In genomic region chr17:33962876-33963275, GRCm38 (mm10) we compare ENCODE assay signal across 26 mouse cellular contexts.
"Had no signal": no experiment of that assay in that cellular context is flagged by ENCODE, and none has a peak within 500 bp of the region (broad histone marks: within the 10 kb centered on the region; RNA-seq: fewer than 3 reads in every experiment).

No protein-coding gene starts in this region.

- H3K27me3 ChIP-seq: heart, embryonic 13.5 days; heart, embryonic 15.5 days; hindbrain, embryonic 12.5 days; intestine, embryonic 15.5 days; limb, embryonic 12.5 days; liver, embryonic 13.5 days had no signal

- H3K9me3 ChIP-seq: heart, embryonic 13.5 days; heart, embryonic 15.5 days; hindbrain, embryonic 10.5 days; hindbrain, embryonic 12.5 days; intestine, embryonic 15.5 days; limb, embryonic 10.5 days; limb, embryonic 12.5 days; liver, embryonic 13.5 days had no signal

- H3K27ac ChIP-seq: gastrocnemius, adult 2 months; heart, adult 2 months; heart, embryonic 13.5 days; heart, embryonic 15.5 days; hindbrain, embryonic 10.5 days; hindbrain, embryonic 12.5 days; hindbrain, embryonic 14.5 days; intestine, embryonic 15.5 days; left cerebral cortex, adult 2 months; limb, embryonic 10.5 days; limb, embryonic 12.5 days; liver, embryonic 13.5 days had no signal

- DNase-seq: gastrocnemius, adult 2 months; gastrocnemius, postnatal 10 days; gastrocnemius, postnatal 25 days; heart, adult 2 months; heart, postnatal 14 days; heart, postnatal 4 days; kidney, adult 18-20 months; kidney, adult 8-10 months; kidney, postnatal 10 days; kidney, postnatal 4 days; liver; liver, embryonic 13.5 days had no signal

- ATAC-seq: hindbrain, embryonic 16.5 days; inflammation-experienced regulatory T-cells, adult 6 months; intestine, embryonic 15.5 days; intestine, postnatal 0 days had no signal

- H3K4me1 ChIP-seq: heart, embryonic 13.5 days; heart, embryonic 15.5 days; hindbrain, embryonic 10.5 days; hindbrain, embryonic 12.5 days; intestine, embryonic 15.5 days; limb, embryonic 10.5 days had no signal

- H3K4me3 ChIP-seq: gastrocnemius, adult 2 months; heart, adult 2 months; heart, embryonic 13.5 days; heart, embryonic 15.5 days; hindbrain, embryonic 10.5 days; hindbrain, embryonic 12.5 days; intestine, embryonic 15.5 days; left cerebral cortex, adult 2 months; limb, embryonic 10.5 days; limb, embryonic 12.5 days; liver, embryonic 13.5 days had no signal

- H3K4me2 ChIP-seq: heart, embryonic 11.5 days; heart, embryonic 13.5 days; heart, embryonic 15.5 days; hindbrain, embryonic 12.5 days; hindbrain, embryonic 14.5 days; intestine, embryonic 15.5 days; limb, embryonic 12.5 days; liver, embryonic 11.5 days; liver, embryonic 13.5 days had no signal

- H3K9ac ChIP-seq: heart, embryonic 13.5 days; heart, embryonic 15.5 days; hindbrain, embryonic 12.5 days; hindbrain, embryonic 14.5 days; intestine, embryonic 15.5 days; limb, embryonic 12.5 days; liver, embryonic 13.5 days had no signal
